ENCODE assay signal across 34 mouse cellular contexts in genomic region chr1:57281549-57281948, GRCm38 (mm10).
"Had no signal": no experiment of that assay in that cellular context is flagged by ENCODE, and none has a peak within 500 bp of the region (broad histone marks: within the 10 kb centered on the region; RNA-seq: fewer than 3 reads in every experiment).

No protein-coding gene starts in this region.

- H3K9me3 ChIP-seq: heart, embryonic 12.5 days; heart, embryonic 15.5 days; hindbrain, embryonic 10.5 days; hindbrain, embryonic 12.5 days; hindbrain, embryonic 13.5 days; hindbrain, embryonic 15.5 days; intestine, embryonic 15.5 days; kidney, embryonic 15.5 days had no signal

- H3K4me1 ChIP-seq: heart, embryonic 12.5 days; heart, embryonic 13.5 days; heart, embryonic 15.5 days; hindbrain, embryonic 10.5 days; hindbrain, embryonic 12.5 days; hindbrain, embryonic 13.5 days; hindbrain, embryonic 15.5 days; intestine, embryonic 15.5 days; kidney, embryonic 15.5 days had no signal

- H3K4me3 ChIP-seq: heart, embryonic 12.5 days; heart, embryonic 13.5 days; heart, embryonic 15.5 days; hindbrain, embryonic 10.5 days; hindbrain, embryonic 12.5 days; hindbrain, embryonic 13.5 days; hindbrain, embryonic 15.5 days; intestine, embryonic 15.5 days; kidney, embryonic 15.5 days; layer of hippocampus, adult 2 months; left cerebral cortex, adult 2 months had no signal

- H3K27ac ChIP-seq: heart, embryonic 13.5 days; heart, embryonic 15.5 days; hindbrain, embryonic 10.5 days; hindbrain, embryonic 12.5 days; hindbrain, embryonic 13.5 days; hindbrain, embryonic 14.5 days; hindbrain, embryonic 15.5 days; hindbrain, postnatal 0 days; intestine, embryonic 15.5 days; kidney, embryonic 15.5 days; kidney, postnatal 0 days; layer of hippocampus, adult 2 months; left cerebral cortex, adult 2 months had no signal

- H3K36me3 ChIP-seq: heart, embryonic 12.5 days; heart, embryonic 13.5 days; heart, embryonic 15.5 days; hindbrain, embryonic 10.5 days; hindbrain, embryonic 12.5 days; hindbrain, embryonic 13.5 days; hindbrain, embryonic 15.5 days; intestine, embryonic 15.5 days; kidney, embryonic 15.5 days had no signal

- H3K27me3 ChIP-seq: heart, embryonic 12.5 days; heart, embryonic 13.5 days; heart, embryonic 15.5 days; hindbrain, embryonic 12.5 days; hindbrain, embryonic 13.5 days; hindbrain, embryonic 15.5 days; intestine, embryonic 15.5 days; kidney, embryonic 15.5 days had no signal

- ATAC-seq: hindbrain, embryonic 16.5 days; hindbrain, postnatal 0 days; inflammation-experienced regulatory T-cells, adult 6 months; intestine, embryonic 15.5 days; intestine, embryonic 16.5 days; intestine, postnatal 0 days had no signal

- DNase-seq: heart, postnatal 10 days; heart, postnatal 14 days; heart, postnatal 36 days; heart, postnatal 4 days; kidney, adult 11 months; kidney, adult 18-20 months; kidney, adult 2 months; kidney, adult 8-10 months; kidney, adult 9 months; kidney, postnatal 10 days; kidney, postnatal 25 days; kidney, postnatal 36 days; kidney, postnatal 4 days; layer of hippocampus, adult 9-11 months; layer of hippocampus, postnatal 36 days had no signal

- H3K4me2 ChIP-seq: heart, embryonic 11.5 days; heart, embryonic 12.5 days; heart, embryonic 13.5 days; heart, embryonic 15.5 days; hindbrain, embryonic 12.5 days; hindbrain, embryonic 13.5 days; hindbrain, embryonic 14.5 days; hindbrain, embryonic 15.5 days; intestine, embryonic 15.5 days; kidney, embryonic 15.5 days had no signal

- H3K9ac ChIP-seq: heart, embryonic 12.5 days; heart, embryonic 13.5 days; heart, embryonic 15.5 days; hindbrain, embryonic 12.5 days; hindbrain, embryonic 13.5 days; hindbrain, embryonic 14.5 days; hindbrain, embryonic 15.5 days; intestine, embryonic 15.5 days; kidney, embryonic 15.5 days had no signal
